Mouse (Mus musculus) erythroid progenitor cell, adult 5-6 weeks (primary cell): ENCODE data around the gene Pim3. TPM values are rescaled to one million over a fixed set of nuclear protein-coding genes. Genes with fewer than 3 reads are reported as not detected.
"Not testable (repeated sequence)": the region's sequence is repeated elsewhere in the genome, so short reads cannot be mapped to it uniquely, and the experiment has no call there.

Experiments
- ATAC-seq: replicated peaks from 2 replicates; pipeline ENCODE4 v1.8.0; 2016; ENCODE audit warnings: moderate number of reproducible peaks, mild to moderate bottlenecking, moderate TSS enrichment, inconsistent platforms; ENCODE audit not compliant: poor library complexity, low FRiP score, severe bottlenecking
- total RNA-seq, 2 experiments: library from RNA; stranded (forward) in 1 of 2; stranded (reverse) in 1 of 2; fragments of 150-400 nt in 1 of 2; fragments of 186-747, 209-891 nt in 1 of 2; gene quantifications; 2 replicates each; pipeline versions ENCODE4 v1.2.3 to v1.2.4; 2015 to 2017; ENCODE audit warnings: low replicate concordance in 2 of 2

The Pim3 gene
- total RNA-seq (2015; ENCODE audit: low replicate concordance) (0.72 and 1.3 TPM in 2 replicates), total RNA-seq (2017; ENCODE audit: low replicate concordance) (0.68 and 1.5 TPM in 2 replicates)

DNA sequence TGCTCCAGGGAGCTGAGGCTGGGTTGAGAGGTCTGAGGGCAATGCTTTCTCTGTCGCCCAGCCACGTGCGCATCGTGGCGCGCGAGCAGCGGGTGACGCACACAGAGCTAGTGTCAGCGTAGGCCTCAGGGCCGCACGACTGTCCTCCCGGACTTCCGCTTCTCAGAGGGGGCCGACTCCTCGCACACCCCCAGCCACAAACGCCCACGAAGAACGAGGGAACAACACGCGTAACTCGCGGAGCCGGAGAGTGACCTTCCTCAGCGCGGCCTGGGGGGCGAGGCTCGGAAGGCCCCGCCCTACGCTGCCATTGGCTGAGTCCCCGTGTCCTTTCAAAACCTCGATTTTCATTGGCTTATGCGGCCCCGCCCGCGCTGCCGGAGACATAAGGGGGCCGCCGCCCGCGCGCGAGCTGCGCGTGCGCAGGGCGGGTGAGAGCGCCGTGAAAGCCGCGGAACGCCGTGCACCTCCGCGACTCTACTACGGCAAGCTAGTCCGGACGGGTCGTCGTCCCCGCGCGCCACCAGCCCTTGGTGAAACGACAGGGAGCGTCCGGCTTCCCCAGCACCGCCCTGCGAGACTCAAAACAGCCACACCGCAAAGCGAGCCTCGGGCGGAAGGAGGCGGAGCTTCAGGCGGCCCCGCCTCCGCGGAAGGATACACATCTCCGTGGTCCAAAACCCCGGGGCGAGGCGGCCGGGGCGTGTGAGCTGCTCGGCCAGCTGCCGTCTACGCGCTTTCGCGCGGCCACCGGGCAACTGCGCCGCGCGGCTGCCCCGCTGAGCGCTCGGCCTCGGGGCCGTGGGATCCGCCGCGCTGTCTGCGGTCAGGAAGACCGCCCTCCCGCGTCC, at the start of gene Pim3:
Pim3 (plus strand) TSS at position 415 of the 851 bp plus-strand sequence.
- ATAC-seq: peak; percentile 90

DNA sequence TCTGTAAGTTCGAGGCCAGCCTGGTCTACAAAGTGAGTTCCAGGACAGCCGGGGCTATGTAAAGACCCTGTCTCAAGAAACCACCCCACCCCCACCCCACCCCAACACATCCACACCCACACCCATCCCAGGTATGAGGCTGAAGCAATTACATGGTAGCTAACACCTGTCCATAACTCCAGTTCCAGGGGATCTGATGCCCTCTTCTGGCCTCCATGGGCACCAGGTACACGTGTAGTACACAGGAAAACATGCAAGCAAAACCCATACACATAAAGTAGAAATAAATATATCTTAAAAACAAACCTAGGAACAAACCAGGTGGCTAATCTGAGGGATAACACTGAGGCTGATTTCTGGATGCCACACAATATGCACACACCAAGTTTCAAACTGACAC, 48.7 kb upstream of the Pim3 start:
- ATAC-seq: no peak

GRCm38 (mm10) chr15:88813873-88814272, 48.1 kb upstream of the Pim3 start:
- not testable (repeated sequence) for ATAC-seq

DNA sequence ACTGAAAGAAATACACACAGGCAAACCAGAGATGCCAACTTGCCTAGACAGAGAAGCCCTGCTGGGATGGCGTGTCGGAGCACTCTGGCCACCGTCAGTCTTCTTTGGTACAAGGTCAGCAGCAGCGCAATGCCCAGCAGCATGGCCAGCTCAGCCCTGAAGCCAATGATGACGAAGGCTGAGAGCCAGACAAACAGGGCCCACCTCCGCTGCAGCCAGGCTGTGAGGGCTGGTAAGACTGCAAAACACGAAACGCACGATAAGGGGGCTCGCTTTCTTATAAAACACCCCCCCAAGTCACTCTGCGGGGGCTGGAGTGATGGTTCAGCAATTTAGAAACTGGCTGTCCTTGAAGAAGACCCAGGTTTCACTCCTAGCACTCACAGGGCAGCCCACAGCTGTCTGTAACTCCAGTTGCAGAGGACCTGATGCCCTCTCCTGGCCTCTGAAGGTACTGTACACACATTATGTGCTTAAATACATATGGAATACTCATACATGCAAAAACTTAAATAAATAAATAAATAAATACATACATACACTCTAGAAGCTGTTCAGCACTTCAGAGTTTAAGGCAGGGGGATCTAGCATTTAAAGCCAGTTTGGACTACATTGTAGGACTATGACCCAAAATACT, 47.5 kb upstream of the Pim3 start:
- no peak for ATAC-seq

DNA sequence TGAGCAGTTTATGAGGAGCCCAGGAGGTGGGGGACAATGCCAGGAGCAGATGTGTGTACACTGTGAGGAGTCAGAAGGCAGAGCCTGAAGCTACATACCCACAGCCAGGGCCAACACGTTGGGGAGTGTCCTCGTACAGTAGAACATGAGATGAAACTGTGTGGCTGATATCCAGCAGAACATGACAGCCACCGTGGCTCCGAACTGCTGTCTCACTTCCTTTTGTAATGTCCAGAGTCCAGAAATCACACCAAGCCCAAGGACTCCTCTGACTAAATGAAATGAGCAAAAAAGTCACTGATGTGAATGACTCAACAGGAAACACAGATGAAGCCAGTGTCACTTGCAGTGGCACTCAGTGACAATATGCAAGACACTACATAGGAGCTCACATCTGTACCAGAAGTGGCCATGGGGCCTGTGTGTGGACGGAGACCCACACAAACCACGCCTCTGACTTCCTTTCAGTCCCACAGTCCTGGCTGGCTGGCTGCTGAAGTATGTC, 46.7 kb upstream of the Pim3 start:
- ATAC-seq: no peak

- peak; percentile 96 for ATAC-seq
Observed at GRCm38 (mm10) chr15:88819026-88819905, 42.7 kb upstream of the Pim3 start, which contains the start of the genes Alg12 and Creld2. Gene Alg12, minus strand, starts transcription at chr15:88819318. Gene Creld2, plus strand, starts transcription at chr15:88819646.

- no peak for ATAC-seq
Observed at GRCm38 (mm10) chr15:88819906-88820303, 42.1 kb upstream of the Pim3 start.

- ATAC-seq: no peak
Observed at GRCm38 (mm10) chr15:88821403-88821802, 40.6 kb upstream of the Pim3 start.

GRCm38 (mm10) chr15:88822513-88822912, 39.5 kb upstream of the Pim3 start:
- no peak for ATAC-seq

- ATAC-seq: no peak
Observed at GRCm38 (mm10) chr15:88823376-88823775, 38.6 kb upstream of the Pim3 start.

DNA sequence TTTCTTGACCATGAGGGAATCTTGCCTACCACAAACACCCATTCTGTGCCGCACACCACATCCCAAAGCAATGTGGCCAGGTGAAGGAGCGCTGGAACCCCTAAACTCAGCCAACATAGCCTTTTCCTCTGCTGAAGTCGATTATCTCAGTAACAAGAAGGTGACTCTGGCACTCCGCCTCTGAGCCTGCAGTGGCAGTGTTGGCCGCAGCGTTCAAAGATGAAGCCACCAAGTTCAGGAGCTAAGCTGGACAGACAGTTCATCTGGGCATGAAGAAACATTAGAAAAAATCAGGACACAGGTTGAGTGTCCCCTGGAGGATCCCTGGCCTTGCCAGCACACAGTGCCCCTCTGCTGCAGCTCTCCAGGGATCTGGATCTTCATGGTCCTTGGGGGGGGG, 34.5 kb upstream of the Pim3 start:
- no peak for ATAC-seq

DNA sequence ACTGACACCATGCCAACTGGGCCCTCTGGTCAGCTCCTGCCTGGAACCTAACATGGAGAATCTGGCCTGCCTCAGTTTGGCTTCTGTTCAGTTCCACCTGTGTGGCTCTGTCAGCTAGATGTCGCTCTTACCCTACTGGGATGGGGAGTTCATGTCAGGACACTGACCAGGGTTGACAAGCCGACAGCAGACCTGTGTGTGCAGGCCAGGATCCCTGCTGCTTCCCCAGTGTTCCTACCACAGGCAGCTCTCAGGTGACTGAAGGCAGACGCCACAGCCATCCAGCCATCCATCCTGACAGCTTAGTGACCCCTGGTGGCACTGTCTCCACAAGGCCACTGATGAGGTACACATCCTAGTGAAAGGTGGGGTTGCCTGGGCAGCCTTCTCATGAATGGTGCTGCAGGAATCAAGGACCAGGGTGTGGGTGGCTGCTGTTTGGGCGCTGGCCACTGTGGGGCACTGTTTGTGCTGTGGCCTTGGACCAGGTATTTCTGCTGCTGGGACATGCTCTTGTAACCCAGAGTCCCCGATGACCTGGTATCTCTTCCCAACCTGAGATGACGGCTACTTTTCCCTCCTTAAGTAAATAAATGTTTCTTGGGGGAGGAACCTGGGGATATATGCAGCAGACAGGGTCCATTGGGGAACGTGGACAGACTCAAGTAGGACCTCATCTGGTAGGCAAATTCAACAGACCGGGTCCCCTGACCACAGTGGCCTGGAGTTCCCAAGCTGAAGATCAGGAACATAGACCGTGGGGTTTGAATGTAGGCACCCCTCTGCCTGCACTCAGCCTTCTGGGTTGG, 33.8 kb upstream of the Pim3 start:
- peak; percentile 76 for ATAC-seq

GRCm38 (mm10) chr15:88828800-88829705, 32.9 kb upstream of the Pim3 start:
- ATAC-seq: peak; percentile 78

GRCm38 (mm10) chr15:88829791-88830440, 32.1 kb upstream of the Pim3 start:
- ATAC-seq: no peak

DNA sequence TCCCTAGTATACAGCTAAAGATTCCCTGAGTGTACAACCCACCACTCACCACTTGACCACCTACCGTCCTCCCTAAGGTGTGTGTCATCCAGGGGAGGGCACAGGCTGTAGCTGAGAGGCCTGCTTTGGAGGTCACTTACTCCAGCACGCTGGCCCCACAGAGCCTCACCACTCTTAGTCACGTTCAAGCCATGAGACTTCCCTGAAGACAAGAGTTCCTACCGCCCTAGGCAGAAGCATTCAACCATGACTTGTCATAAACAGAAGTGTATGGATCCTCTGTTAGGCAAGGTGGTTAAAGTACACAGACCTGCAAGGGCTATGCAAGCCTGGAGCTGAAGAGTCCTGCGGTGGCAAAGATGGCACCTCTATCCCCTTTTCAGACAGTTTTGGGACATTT, 31.3 kb upstream of the Pim3 start:
- ATAC-seq: no peak

- ATAC-seq: no peak
Observed at GRCm38 (mm10) chr15:88831482-88831881, 30.5 kb upstream of the Pim3 start.

- no peak for ATAC-seq
Observed at GRCm38 (mm10) chr15:88832536-88832935, 29.4 kb upstream of the Pim3 start.

- ATAC-seq: no peak
Observed at GRCm38 (mm10) chr15:88836031-88836430, 26.0 kb upstream of the Pim3 start.
